Mouse (Mus musculus) lung, adult 18-20 months (tissue): ENCODE results near the gene Slc28a1.
"Not testable (repeated sequence)": the region's sequence is repeated elsewhere in the genome, so short reads cannot be mapped to it uniquely, and the experiment has no call there.

Experiments used
- DNase-seq, 2 experiments: peaks; one replicate each; pipeline ENCODE4 v3.0.0; 2022; ENCODE audit warnings: mixed read lengths in 2 of 2

Slc28a1 gene

DNA sequence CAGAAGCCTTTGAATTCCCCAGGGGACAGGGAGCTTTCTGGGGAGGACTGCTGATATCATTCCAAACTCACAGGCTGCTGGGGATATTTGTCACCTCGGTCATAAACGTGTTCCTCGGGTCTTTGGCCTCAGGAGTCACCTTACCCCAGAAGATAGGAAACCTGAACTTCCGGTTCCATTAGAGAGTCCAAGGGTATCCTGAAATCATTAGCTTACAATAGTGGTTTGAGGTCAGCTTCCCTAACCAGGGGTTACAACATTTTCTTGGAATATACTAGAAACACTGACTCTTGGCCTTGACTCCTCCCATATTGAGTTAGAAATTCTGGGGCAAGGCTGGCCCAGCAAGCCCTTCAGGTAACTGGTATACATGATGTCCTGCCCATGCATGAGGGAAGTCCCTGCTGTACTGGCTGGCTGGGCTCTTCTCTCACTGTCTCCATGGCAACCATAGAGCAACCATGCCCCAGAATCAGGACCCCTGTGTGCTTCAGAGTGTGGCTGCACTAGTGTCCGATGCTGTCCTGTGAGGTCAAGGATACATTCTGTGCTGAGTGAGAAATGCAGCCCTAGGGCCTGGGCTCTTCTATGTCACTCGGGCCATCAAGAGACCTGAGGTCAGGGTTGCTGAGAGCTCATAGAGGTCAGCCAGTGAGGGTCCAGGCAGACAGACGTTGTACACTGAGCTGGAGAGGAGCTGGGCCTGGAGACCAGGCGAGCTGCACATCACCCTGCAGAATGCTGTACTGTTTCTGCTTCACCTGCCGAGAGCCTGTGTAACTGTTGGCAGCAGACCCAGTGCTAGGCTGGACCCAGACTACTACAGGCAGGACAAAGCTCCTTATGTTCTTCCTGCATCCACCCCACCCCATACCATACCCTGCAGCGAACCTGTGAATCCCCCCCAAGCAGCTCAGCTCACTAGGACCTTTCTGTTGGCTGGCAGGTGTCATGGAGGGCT, 10.9 kb downstream of the Slc28a1 start:
- no peak for DNase-seq

DNA sequence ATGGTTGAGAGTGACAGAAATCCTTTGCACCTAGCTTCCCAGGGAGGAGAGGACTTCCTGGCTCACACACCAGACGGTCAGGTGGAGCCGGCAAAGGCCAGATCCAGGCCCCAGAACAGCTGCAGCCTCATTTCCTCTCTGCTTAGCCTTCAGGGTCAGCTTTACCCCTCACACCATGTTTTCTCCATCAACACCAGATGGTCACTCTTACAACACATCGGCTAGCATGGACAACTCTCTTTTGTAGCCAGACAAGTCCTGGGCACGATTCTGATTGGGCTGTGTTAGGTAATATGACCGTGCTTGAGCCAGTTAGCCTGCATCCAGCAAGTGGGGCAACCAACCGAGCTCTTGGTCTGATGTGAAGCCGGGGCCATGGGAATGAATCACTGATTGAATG, 17.3 kb downstream of the Slc28a1 start:
- DNase-seq = peak; percentile 26 to 59

DNA sequence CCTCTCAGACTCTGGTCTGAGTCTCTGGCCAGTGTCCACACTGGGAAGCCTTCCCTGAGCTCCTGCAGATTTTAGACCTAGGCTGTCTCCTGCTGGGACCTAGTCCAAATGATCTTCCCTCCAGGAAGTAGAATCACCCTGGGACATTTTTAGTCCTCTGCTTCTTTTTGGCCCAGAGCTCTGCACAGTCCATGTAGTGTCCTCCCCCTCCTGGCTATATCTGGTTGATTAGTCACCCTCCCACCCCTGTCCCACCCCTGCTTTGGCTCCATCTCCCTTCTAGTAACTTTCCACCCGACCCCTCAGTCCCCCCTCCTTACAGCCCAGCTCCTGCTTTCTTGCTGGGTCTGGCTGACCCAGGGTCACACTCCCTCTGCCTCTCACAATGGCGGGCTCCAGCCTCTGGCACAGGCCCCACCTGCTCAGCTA, 18.3 kb downstream of the Slc28a1 start:
- peak; percentile 14 to 41 for DNase-seq

DNA sequence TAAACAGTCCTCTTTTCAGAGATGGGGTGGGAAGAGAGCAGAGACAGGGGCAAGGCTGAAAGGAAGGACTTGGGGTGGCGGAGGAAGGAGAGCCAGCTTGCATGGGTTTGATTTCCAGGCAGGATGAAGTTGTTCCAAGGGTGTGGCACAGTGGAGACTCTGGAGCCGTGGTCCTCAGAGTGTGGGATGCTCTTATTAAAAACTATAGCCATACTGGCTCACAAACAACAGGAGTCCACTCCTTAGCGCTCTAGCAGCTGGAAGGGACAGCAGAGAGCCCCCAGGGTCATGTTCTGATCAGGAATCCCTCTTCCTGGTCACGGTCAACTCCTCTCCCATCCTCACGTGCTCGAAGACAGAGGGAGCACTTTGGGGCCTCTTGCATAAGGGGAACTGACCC, 18.8 kb downstream of the Slc28a1 start:
- DNase-seq = no peak

DNA sequence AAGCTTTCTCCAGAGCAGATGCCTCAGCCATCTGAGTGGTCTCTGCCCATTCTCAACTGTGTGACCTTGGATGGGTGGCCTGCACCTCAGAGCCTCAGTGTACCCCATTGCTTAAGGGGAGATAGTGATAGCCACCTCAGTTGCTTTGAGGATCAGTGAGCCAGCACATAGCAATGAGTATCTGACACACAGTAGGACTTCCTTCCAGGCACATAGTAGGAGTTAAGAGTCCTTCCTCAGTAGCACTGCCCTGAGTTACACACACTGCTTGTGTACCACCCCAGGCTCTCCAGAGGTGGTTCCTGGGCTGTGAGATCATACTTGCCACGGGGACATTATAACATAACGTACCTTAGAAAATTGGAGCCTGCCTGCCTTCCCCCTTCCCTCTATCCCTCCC, 19.3 kb downstream of the Slc28a1 start:
- DNase-seq = no peak

DNA sequence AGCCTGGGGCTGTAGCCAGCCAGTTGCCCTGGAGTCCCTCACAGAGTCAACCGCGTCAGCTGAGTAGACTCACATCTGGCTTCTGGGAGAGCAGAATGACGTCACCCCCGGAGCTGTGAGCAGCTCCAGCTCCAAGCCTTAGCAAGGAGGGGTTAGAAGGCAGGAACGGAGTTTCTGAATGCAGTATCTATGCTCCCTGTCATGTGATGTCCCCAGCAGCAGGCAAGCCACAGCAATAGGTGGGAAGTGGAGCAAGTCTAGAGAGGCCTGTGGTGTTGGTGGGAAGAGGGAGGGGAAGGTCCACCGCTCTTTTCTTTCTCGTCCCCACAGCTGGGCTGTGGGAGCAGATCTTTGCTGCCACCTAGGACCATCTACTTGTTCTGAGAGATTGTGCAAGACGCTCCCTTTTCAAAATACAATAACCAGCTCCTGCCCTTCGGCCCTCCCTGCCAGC, 20.0 kb downstream of the Slc28a1 start:
- peak; percentile 58 to 73 for DNase-seq

DNA sequence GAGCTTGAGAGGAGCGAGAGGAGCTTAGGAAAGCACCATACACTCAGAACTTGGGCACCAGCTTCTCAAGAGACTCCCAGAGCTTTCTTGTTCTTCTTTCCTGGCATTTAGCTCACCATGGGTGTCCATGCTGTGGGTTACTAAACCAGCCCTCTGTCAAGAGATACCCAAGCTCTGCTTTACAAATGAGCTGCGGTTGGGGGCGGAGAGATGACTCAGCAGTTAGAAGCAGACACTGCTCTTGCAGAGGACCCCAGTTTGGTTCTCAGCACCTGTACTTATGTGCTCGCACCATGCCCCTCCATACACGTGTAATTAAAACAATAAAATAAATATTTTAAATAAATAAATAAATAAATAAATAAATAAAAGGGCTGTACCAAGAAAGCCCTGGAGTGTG, 22.7 kb downstream of the Slc28a1 start:
- no peak for DNase-seq

DNA sequence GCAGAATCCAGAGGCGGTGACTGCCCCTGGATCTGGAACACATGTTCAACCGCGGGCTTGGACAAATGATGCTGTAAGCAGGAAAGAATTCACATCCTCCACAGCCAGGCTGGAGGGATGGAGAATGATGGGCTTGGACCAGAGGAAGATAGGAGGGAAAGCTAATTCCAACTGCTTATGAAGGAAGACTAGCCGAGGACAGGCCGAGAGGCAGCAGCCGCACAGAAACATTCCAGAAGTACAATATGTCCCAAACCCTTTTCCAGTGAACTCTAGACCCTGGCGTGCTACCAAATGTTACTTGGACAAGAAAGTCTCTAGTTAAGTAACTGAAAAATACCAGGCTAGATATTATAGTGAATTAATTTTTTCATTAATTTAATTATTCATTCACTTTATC, 24.5 kb downstream of the Slc28a1 start:
- peak; percentile 24 to 65 for DNase-seq

DNA sequence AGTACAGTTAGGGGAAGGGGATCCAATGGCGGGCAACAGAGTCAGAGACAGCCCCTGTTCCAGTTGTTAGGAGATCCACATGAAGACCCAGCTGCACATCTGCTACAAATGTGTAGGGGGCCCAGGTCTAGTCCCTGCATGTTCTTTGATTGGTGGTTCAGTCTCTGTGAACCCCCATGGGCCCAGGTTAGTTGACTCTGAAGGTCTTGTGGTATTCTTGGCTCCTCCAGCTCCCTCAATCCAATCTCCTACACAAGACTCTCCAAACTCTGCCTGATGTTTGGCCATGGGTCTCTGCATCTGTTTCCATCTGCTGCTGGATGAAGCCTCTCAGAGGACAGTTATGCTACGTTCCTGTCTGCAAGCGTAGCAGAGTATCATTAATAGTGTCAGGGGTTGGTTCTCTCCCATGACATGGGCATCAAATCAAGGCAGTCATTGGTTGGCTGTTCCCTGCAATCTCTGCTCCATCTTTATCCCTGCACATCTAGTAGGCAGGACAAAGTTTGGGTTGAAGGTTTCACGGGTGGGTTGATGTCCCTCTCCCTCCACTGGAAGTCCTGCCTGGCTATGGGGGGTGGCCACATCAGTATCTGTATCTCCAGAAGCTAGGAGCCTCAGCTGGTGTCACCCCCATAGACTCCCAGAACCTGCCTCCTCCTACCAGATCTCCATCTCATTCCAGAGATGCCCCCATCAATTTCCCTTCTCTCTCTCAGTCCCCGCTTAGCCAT, 25.2 kb downstream of the Slc28a1 start:
- DNase-seq = no peak

DNA sequence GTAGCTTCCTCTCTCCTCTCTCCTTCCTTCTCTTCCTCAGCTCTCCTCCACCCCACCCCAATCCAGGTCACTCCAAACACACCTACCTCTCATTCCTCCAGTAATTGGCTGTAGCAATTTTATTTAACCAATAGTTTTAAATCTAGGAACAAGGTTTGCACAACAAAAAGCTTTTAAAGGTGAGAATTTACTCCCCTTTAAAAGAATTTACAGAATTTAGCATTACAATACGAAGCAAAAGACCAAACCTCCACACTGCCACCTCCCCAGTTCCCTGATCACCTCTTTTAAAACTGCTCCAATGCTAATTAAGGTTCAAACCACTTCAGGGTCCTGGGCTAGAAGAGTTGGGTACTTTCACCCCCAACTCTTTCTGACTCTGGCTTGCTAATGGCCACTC, 26.9 kb downstream of the Slc28a1 start:
- DNase-seq = no peak

DNA sequence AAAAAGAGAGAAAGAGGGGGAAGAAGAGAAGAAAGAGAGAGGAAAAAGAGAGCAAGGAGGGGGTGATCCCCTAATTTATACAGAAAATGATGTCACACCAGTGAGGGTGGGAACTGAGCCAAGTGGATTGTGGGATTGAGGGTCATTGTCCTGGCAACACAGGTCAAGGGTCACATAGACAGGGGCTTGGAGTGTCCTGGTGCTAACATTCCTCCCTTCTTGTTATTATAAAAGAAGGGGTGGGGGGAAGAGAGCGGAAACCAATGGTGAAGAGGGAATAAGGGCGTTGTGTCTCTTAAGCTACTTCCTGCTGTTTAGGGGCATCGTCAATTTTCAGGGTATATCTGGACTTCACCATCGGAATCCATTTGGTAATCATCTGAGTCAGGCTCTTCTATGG, 28.5 kb downstream of the Slc28a1 start:
- not testable (repeated sequence) for DNase-seq

DNA sequence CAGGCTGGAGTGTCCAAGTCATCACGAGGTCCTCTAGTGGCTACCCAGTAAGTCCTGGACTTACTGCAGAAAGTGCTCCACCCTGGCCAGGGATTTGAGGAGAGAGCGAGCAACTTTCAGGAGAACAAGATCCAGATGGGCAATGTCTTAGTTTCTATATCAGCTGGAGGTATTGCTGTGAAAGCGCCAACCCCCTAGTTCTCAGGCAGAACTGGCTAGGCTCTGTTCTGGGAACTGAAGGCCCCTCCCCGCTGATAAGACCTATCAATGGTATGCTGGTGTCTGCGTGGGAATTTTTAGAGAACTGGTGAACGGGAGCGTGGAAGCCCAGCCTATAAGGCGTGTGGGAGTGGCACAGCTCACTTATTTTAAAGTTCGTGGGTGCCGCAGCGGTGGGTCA, 35.2 kb downstream of the Slc28a1 start:
- no peak for DNase-seq

DNA sequence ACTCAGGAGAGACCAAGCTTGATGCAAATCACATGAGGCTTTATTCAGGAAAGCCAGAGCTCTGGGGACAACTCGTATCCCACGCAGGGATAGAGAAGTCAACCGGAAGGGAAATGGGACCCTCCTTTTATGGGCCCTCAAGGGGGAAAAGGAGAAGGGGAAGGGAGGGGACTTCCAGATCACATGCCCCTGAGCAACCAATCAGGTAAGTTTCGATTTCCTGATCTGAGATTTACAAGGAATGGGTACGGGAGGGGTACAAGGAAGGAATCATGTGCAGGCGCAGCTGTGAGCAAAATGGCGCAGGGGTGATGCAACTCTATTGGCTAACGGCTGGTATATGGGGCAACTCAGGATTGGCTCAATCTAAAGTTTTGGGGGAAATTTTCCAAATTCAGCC, 36.6 kb downstream of the Slc28a1 start:
- DNase-seq = no peak

DNA sequence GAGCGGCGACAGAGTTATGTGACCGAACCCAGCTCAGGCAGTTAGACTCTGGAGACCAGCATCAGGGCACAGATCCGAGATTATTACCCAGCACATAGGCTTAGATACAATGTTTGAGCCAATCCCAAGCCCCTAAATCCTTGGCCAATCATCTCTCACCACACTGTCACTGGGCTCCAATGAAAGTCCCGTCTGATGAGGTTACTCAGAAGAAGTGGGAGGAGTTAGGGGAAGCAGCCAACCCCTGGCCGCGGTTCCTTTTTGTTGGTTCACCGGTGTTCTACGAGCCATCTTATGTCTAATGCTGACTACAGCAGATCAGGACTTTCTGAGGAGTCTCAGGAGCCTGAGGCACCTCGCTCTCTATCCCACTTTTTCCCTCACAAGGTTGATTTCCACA, 37.7 kb downstream of the Slc28a1 start:
- no peak for DNase-seq

DNA sequence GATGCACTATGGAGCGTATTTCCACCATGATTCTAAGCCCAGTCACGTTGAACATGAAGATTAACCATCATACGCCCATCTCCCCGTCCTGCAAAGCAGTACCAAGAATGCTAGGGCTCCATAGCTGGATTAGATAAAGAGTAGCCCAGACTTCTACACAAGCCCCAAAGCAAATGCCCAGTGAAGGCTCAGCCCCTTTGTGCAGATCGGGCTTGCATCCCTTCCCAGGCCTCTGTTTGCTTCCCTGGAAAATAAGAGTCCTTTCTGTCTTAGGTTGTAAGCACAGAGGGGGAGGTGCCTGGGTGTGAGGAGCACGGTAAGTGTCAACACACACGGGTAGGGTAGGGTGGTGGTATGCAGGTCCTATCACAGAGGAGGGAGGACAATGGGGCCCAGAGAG, 38.2 kb downstream of the Slc28a1 start:
- DNase-seq = no peak

DNA sequence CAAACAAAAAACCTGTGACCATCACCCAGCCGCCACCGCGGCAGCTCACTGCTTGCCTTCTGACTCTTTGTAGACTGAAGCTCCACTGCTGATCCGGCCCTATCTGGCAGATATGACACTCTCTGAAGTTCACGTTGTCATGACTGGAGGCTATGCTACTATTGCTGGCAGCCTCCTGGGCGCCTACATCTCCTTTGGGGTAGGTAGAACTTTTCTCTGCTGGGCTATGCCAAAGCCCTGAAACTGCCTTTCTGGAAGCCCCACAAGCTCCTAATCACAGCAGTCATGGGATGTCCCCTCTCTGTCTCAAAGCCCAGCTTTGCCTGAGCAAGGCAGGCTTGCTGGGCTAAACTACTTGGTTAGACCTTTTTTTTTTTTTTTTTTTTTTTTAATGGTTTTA, 38.7 kb downstream of the Slc28a1 start:
- no peak for DNase-seq

DNA sequence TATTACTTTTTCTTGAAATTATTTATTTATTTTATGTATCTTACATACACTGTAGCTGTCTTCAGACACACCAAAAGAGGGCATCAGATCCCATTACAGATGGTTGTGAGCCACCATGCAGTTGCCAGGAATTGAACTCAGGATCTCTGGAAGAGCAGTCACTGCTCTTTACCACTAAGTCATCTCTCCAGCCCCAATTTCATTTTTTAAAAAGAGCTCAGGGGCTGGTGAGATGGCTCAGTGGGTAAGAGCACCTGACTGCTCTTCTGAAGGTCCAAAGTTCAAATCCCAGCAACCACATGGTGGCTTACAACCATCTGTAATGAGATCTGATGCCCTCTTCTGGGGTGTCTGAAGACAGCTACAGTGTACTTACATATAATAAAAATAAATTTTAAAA, 39.6 kb downstream of the Slc28a1 start:
- not testable (repeated sequence) for DNase-seq

DNA sequence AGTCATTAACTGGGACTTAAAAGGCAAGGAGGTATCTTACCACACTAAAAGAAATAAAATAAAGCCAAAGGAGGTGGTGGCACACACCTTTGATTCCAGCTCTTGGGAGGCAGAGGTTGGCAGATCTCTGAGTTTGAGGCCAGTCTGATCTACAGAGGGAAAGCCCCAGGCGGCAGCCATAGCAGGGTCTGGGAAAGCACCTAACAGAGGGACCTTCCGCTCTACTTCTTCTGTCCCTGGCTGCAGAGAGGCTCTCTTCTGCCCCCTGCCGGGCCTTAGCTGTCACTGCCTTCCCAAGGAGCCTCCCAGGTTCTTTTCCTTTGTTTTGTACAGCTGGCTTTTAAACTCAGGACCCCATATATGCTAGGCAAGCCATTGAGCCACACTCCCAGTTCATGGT, 40.4 kb downstream of the Slc28a1 start:
- peak; percentile 35 to 48 for DNase-seq

DNA sequence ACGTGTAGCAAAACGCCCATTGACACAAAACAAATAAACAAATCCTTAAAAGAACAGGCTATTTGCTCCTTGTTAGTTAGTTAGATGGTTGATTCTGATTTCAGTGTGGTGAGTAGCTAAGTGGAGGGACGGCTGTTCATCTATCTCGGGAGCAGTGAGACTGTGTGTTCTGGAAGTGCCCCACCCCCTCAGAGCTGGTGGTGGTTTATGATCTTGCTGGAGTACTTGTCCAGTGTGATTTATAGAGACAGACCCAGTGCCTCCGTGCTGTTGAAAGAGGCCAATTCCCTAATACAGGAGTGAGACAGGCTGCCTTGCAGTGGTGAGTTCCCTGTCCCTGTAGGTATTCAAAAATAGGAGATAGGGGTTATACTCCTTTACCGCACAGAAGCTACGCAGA, 44.3 kb downstream of the Slc28a1 start:
- DNase-seq = no peak

DNA sequence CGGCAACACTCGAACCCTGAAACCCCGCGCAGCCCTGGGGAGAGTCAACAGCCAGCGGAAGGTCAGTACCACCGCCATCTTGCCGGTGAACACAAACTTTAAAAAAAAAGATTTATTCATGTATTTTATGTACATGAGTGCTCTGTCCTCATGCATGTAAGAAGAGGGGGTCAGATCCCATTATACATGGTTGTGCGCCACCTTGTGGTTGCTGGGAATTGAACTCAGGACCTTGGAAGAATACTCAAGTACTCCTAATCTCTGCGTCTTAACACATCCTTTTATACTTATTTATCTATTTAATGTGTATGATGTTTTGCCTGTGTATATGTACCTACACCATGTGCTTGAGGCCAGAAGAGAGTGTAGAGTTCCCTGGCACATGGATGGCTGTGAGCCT, 47.1 kb downstream of the Slc28a1 start:
- DNase-seq = peak in 1 of 2 experiments; percentile 15

DNA sequence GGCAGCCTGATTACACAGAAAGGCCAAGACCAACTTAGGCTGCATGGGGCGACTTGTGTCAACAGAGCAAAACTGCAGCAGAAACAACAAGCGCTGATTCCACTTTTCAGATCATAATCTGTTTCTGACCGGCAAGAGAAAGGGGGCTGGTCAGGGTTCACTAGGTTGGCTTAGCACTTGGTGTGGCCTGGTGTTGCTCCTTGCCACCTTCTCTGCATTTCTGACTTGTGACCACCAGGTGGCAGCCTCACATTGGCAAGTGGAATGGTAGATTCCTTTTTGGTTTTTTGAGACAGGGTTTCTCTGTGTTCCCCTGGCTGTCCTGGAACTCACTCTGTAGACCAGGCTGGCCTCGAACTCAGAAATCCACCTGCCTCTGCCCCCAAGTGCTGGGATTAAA, 47.7 kb downstream of the Slc28a1 start:
- DNase-seq = peak; percentile 59 to 71

DNA sequence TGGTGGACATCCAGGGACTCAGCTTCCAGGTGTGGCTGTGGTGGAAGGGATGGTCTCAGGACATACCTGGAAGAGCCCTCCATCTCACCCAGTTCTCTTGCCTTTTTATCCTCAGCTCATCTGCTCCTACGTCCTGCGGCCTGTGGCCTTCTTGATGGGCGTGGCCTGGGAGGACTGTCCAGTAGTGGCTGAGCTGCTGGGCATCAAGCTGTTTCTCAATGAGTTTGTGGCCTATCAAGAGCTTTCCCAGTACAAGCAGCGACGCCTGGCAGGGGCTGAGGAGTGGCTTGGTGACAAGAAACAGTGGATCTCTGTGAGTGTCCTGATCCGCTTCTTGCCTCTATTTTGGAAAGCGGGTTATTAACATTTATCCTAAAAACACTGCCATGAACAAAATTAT, 49.8 kb downstream of the Slc28a1 start:
- DNase-seq = no peak

DNA sequence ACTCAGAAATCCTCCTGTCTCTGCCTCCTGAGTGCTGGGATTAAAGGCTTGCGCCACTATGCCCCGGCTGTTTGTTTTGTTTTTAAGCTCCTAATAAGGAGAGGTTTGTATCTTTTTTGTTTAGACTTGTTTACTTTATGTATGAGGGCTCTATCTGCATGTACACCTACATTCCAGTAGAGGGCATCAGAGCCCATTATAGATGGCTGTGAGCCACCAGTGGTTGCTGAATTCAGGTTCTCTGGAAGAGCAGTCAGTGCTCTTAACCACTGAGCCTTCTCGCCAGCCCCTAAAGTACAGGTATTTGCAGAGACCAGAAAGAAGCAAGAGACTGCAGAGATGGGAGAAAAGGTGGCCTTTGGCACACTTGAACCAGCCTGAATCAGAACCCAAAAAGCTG, 52.5 kb downstream of the Slc28a1 start:
- peak; percentile 19 to 44 for DNase-seq

DNA sequence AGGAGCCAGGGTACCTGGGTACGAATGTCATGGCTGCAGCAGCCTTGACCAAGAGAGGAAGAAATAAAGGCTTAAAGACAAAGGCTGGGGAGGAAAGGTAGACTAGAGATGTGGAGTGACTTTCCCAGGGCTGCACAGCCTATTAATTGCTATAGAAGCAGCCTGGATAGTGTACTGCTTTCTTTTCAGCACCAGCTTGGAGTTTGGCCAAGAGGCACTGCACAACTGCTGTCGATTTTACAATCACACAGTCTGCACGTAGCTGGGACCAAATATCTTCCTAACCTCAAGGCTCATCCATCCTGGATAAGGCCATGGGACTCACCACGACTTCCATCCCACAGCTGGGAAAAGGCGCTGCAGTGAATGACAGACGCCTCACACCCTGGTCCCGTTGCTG, 54.8 kb downstream of the Slc28a1 start:
- no peak for DNase-seq
